Mouse (Mus musculus) urinary bladder, postnatal 10 days (tissue): ENCODE results near the gene Ppp1r1b.

ENCODE experiments used
- DNase-seq: peaks from one replicate; pipeline ENCODE4 v3.0.0; 2022; ENCODE audit warnings: low spot score

Ppp1r1b gene

GRCm38 (mm10) chr11:98348083-98348961 lies at the start of gene Ppp1r1b:
Ppp1r1b (plus strand) TSS chr11:98348404.
- no peak for DNase-seq

- no peak for DNase-seq
Observed at GRCm38 (mm10) chr11:98298484-98299205, 49.6 kb upstream of the Ppp1r1b start.

DNA sequence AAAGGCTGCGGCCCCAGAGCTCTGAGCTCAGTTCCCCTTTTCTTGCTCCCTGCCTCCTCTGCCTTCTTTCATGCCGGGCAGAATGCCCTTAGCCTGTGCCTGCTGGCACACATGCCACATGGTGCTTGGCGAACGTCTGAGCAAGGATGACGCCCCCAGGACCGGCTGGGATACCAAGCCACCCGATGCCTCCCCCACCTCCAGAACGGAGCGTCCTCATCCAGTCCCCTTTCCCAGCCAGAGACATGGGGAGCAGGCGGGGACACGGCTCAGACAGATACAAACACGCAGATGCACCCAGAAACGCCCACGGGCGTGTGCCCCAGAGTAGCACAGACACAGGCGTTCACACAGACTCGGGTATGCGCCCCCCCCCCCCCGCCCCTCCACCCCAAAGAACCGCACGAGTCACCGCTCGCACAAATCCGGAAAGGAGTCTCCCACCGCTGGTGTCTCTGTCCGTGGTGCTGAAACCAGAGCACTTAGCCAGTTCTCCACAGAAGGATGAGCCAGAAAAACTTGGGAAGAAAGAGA lies 34.3 kb upstream of the Ppp1r1b start:
- no peak for DNase-seq

GRCm38 (mm10) chr11:98317479-98317878 lies 30.7 kb upstream of the Ppp1r1b start:
- DNase-seq = no peak

DNA sequence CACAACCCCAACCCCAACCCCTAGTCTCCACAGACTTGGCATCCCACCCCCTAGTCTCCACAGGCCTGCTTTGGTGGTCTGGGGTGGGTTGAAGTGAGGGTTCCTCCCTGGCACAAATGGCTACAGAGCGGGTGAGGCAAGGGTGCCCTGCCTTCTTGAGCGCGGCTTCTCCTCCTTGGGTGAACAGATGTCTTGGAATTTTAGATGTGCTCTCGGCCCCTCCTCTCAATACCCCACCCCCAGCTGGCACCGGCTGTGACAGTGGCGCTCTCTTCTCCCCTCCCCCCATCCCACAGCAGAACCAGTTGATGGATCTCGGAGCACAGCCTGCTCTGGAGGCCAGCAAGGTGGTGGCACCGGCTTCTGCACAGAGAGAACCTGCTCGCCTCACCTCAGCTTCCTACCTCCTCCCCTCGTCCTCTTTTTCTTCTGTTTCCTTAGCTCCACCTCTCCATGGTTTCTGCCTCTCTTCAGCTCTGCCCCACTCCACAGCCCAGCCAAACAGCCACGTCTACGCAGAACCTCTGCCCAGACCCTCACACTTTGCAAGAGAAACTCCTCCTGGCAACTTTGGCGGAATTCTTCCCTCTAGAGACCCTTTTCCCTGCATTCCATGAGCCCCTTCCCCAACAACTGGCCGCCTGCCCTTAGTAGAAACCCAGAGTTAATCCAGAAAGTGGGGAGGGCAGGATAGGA lies 29.6 kb upstream of the Ppp1r1b start:
- no peak for DNase-seq

- DNase-seq = no peak
Observed at GRCm38 (mm10) chr11:98319120-98319519, 29.1 kb upstream of the Ppp1r1b start.

DNA sequence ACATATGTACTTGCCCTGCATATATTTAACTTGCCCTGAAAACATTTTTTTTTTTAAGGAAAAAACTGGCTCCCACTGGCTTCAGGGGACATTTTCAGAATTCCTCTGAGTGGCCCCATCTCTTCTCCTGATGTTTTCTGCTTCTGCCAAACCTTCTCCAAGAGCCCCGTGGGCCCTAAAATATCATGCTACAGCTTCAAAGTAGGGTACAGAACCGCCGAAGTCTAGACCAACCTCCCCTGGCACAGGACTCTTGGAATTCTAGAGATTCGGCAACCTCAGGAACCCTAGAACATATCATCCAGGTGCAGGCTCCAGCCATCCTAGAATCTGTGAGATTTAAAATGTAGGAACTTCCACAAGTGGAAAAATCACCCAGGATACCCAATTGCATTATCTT lies 28.7 kb upstream of the Ppp1r1b start:
- DNase-seq = no peak

- no peak for DNase-seq
Observed at GRCm38 (mm10) chr11:98319944-98320343, 28.3 kb upstream of the Ppp1r1b start.

DNA sequence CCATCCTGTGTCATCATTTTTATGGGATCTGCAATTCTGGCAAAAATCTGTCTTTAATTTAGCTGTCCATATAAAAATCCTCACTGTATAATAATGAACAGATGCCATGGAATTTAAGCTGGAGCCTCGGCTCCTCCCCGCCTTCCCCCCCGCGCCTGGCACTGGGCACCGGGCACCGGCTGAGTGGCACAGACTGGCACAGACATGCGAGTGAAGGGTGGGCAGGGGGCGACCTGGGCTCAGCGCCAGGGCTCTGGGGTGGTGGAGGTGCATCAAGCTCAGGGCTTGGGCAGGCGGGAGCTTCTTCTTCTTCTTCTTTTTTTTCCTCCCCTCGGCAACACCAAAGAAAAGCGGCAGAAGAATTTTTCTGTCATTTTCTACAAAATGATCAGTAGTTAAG lies 27.8 kb upstream of the Ppp1r1b start:
- no peak for DNase-seq

- DNase-seq = no peak
Observed at GRCm38 (mm10) chr11:98320806-98321676, 27.2 kb upstream of the Ppp1r1b start.

GRCm38 (mm10) chr11:98321677-98322003 lies 26.6 kb upstream of the Ppp1r1b start:
- DNase-seq = no peak

DNA sequence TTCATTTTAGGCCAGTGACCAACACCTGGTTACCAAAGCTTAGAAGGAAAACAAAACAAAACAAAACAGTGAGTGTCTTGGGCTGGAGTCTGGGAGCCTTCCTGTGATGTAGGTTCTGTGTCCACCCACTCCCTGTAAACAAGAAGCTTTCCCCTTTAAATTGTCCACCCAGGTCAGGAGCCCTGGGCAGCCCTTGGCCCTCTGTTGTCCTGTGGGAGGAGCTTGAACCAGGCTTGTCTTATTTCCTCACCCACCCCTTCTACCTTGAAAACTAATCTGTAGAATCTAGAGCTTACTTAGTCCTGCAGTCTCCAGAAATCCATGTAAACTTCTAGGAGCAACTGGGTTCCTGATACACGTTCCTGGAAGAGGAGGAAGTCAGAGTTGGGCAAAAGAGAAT lies 26.0 kb upstream of the Ppp1r1b start:
- no peak for DNase-seq

DNA sequence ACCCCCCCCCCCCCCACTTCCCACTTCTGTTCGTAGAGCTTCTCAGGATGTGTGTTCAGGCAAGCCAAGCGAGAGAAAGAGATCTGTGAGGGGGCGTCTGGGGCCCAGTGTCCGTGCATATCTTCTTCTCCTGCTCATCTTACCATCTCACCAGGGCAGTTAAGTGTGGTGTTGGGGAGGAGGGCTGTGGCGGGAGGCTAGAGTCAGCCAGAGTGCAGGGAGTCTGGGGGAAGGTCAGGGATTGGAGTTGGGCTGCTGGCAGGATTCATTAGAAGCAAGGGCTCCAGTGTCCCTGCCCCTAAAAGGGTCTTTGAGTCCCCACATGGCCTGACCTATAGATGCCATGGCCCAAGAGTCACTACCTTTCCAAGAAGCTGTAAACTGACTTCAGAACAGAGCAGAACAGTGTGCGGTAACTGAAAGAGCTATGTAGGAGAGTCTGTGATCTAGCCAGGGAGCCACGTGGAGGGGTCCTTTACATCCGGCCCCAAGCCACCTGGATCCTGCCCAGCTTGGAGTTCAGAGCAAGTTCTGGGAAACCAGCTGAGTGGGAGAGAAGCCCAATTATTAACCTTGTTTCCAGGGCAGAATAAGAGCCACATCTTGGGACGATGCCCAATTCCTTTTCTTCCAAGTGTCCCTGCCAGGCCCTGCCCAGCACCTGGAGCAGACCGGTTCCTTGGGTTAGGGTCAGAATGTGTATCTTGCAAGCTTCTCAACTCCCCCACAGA lies 24.9 kb upstream of the Ppp1r1b start:
- no peak for DNase-seq

GRCm38 (mm10) chr11:98323933-98324332 lies 24.3 kb upstream of the Ppp1r1b start:
- DNase-seq = no peak

- DNase-seq = no peak
Observed at GRCm38 (mm10) chr11:98325191-98325820, 22.9 kb upstream of the Ppp1r1b start.

- no peak for DNase-seq
Observed at GRCm38 (mm10) chr11:98325821-98326218, 22.4 kb upstream of the Ppp1r1b start.

DNA sequence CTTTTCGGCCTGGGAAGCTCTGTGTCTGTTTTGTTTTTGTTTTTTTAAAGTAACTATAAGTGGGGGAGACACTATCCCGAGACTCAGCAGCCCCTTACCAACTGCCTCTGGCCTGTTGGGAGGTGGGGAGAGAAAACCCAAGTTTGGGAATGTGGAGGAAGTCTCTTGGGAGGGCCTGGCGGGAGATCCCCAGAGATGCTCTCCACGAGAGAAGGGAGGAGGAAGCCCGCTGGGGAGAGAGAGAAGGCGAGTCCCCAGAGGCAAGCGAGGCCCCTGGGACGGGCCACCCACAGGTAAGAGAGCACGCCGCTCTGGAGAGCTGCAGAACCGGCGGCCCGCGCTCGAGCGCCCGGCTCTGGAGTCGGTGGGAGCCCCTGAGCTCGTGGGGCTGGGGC lies 21.5 kb upstream of the Ppp1r1b start:
- DNase-seq = no peak

DNA sequence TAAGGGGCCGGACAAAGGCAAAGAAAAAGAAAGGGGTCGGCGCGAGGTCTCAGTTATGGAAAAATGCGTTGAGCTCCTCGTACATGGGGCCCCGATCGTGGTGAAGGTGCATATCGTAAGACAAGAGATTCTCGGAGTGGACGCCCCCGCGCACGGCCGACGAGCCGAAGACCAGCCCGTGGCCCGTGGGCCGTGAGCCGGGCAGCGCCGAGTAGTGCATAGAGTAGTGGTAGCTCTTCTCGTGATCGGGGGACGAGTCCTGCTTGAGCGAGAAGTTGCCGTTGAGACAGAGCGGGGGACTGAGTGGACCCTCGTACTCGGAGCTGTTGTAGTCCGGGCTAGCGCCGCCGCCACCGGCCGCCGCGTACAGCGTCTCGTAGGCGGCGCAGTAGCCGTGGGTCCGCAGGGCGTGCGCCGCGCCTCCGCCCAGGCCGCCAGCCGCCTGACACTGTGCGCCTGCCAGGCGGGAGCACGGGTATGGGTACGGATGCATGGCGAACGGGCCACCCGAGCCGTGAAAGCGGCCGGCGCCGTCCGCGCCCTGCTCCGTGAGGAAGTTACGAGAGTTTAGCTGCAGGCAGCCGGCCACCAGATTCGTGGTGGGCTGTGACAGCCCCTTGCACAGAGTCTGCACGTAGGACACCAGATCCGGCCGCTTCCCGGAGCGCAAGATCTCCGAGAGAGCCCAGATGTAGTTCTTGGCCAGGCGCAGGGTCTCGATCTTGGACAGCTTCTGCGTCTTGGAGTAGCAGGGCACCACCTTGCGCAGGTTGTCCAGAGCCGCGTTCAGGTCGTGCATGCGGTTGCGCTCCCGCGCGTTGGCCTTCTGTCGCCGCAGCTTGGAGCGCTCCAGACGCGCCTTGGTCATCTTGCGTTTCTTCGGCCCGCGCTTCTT lies 20.8 kb upstream of the Ppp1r1b start:
- no peak for DNase-seq

- DNase-seq = no peak
Observed at GRCm38 (mm10) chr11:98328031-98328370, 20.2 kb upstream of the Ppp1r1b start.
